Mouse (Mus musculus) liver, adult 2 months (tissue): ENCODE measurements around the gene Notch3.

Experiments
- CTCF ChIP-seq: fragments of 200-500 bp; IDR thresholded peaks from 2 replicates; pipeline ENCODE4 v1.5.1; 2011; ENCODE audit warnings: low read depth, low read length, control low read depth
- POLR2A ChIP-seq: fragments of 200-500 bp; IDR thresholded peaks from 2 replicates; pipeline ENCODE4 v1.6.1; 2011; ENCODE audit warnings: low read length, control low read depth; ENCODE audit not compliant: insufficient read depth; ENCODE audit errors: extremely low read depth

GRCm38 (mm10) chr17:32160882-32161281, 5.8 kb downstream of the Notch3 start:
- no peak for TF ChIP-seq CTCF
- TF ChIP-seq POLR2A = no peak
